Mouse (Mus musculus) midbrain, embryonic 13.5 days (tissue): ENCODE measurements around the gene Tmem30a. TPM values are rescaled to one million over a fixed set of nuclear protein-coding genes. Genes with fewer than 3 reads are reported as not detected.

Experiments
- ATAC-seq: fragments of 200-750 bp; cut with Nextera tagmentation; 2 replicates; pipeline ENCODE4 v1.8.0; 2017; ENCODE audit warnings: mild to moderate bottlenecking, moderate TSS enrichment, moderate library complexity
- H3K27ac ChIP-seq: fragments of 300-500 bp; sonication (generic); 2 replicates; pipeline ENCODE4 v1.5.1; 2015; ENCODE audit warnings: inconsistent platforms, mild to moderate bottlenecking, moderate library complexity
- H3K27me3 ChIP-seq: fragments of 300-500 bp; sonication (generic); 2 replicates; pipeline ENCODE4 v1.6.1; 2015; ENCODE audit warnings: mild to moderate bottlenecking, inconsistent platforms
- H3K36me3 ChIP-seq: fragments of 300-500 bp; sonication (generic); 2 replicates; pipeline ENCODE4 v1.6.1; 2015; ENCODE audit warnings: mild to moderate bottlenecking, inconsistent platforms
- H3K4me1 ChIP-seq: fragments of 300-500 bp; sonication (generic); replicated peaks from 2 replicates; pipeline ENCODE4 v1.6.1; 2015; ENCODE audit warnings: inconsistent platforms
- H3K4me2 ChIP-seq: fragments of 300-500 bp; sonication (generic); replicated peaks from 2 replicates; pipeline ENCODE4 v1.6.1; 2015; ENCODE audit warnings: moderate library complexity, mild to moderate bottlenecking, inconsistent platforms
- H3K4me3 ChIP-seq: fragments of 300-500 bp; sonication (generic); replicated peaks from 2 replicates; pipeline ENCODE4 v1.5.1; 2015; ENCODE audit warnings: mild to moderate bottlenecking, inconsistent platforms
- H3K9ac ChIP-seq: fragments of 300-500 bp; sonication (generic); replicated peaks from 2 replicates; pipeline ENCODE4 v1.6.1; 2015; ENCODE audit warnings: mild to moderate bottlenecking, inconsistent platforms
- H3K9me3 ChIP-seq: fragments of 300-500 bp; sonication (generic); 2 replicates; pipeline ENCODE4 v1.6.1; 2016; ENCODE audit warnings: mild to moderate bottlenecking, inconsistent platforms
- WGBS: fragments of 180-500 bp; shearing (Covaris S2); methylation state at CpG from one replicate; pipeline ENCODE4 v1.1.7; 2015; 5-methylcytosine and 5-hydroxymethylcytosine counted together
- polyA plus RNA-seq: library from polyadenylated mRNA; unstranded; fragments of >200 nt; fragmentation: Nextera tagmentation; extraction: Ambion mirVana; gene quantifications from 2 replicates; pipeline ENCODE4 v1.2.1, GENCODE M21; 2015

Tmem30a gene
- polyA plus RNA-seq, 1 experiment from 2014 or later: 109 TPM

DNA sequence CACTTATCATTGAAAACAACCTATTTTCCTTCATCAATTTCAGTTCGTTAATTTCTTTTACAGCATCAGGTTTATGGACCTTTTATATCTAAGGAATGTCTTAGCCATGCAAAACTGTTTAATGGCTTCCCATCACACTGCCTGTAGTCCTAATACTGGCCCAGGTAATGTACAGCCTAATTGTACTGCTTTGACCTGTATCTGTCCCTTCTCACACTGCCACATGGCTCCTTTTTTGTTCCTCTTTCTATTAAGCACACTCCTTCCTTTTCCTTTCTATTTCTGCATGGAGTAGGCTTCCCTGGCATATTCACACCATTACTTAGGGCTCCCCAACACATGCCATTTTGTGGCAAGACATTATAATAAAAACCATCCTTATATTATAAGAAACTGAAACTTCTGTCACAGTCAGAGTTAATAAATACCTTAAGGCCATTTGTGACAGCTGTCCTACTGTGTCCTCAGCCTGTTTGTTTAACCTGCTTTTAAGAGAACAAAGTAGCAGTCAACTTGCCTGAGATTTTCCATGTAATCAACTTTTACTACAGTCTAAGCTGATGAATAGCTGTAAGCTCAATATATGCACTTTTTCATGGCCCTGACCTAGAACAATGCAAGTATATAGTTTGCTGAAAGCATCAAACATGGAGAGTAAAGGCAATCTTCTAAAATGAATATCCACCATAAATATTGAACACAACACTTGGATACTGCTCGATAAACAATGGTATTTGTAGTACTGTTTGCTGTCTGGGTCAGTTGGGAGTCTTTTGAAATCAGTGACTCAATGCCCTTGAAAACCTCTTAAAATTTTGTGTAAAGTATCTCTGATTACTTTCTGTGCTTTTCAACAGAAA is 8.1 kb downstream of the Tmem30a start:
- Histone ChIP-seq H3K36me3 (no peaks in the 10 kb centered on the region), H3K9me3 (no peaks in the 10 kb centered on the region), H3K27me3 (no peaks in the 10 kb centered on the region), H3K4me1 (peaks cover 30% of the 10 kb centered on the region), H3K9ac (no peak overlapping the region), H3K27ac (no peak overlapping the region), H3K4me2 (no peak overlapping the region), H3K4me3 (no peak overlapping the region)
- 94% methylated on average over 2 of the region's 2 CpGs for WGBS
- no peak for ATAC-seq

GRCm38 (mm10) chr9:79784439-79784838 is 8.9 kb downstream of the Tmem30a start:
- Histone ChIP-seq H3K4me3 (no peak overlapping the region), H3K9ac (no peak overlapping the region), H3K4me2 (no peak overlapping the region), H3K27ac (no peak overlapping the region), H3K9me3 (no peaks in the 10 kb centered on the region), H3K36me3 (no peaks in the 10 kb centered on the region), H3K27me3 (no peaks in the 10 kb centered on the region), H3K4me1 (peaks cover 26% of the 10 kb centered on the region)
- 58% methylated on average over 3 of the region's 3 CpGs for WGBS
- no peak for ATAC-seq

DNA sequence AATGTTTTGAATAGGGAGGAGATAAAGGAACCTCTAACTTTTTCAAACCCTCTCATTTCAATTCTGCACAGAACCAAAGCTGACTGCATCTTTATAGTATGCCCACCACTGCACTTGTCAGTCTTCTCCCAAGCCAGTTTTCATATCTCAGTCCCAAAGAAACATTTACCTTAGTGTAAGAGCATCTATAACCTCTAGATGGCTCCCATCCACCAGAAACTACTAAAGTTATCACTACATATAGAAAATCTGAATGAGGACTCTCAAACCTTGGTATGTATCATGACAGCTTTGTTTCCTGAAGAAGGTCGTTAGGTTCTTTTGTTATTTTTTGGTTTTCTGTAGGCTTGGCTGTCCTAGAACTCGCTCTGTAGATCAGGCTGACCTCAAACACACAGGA is 14.0 kb downstream of the Tmem30a start:
- no peak overlapping the region for H3K4me2 ChIP-seq
- no peak for ATAC-seq

GRCm38 (mm10) chr9:79766991-79767545 is 26.2 kb downstream of the Tmem30a start:
- no peak for ATAC-seq

More for the DNA sequence above, 14.0 kb downstream of the Tmem30a start:
- H3K27ac ChIP-seq: no peak overlapping the region
- H3K9ac ChIP-seq: no peak overlapping the region
- no peaks in the 10 kb centered on the region for H3K27me3 ChIP-seq
- peaks cover 6% of the 10 kb centered on the region for H3K36me3 ChIP-seq
- peaks cover 4% of the 10 kb centered on the region for H3K4me1 ChIP-seq
- 80% methylated on average over 2 of the region's 2 CpGs for WGBS
- no peaks in the 10 kb centered on the region for H3K9me3 ChIP-seq
- no peak overlapping the region for H3K4me3 ChIP-seq

GRCm38 (mm10) chr9:79765329-79765728 is 28.0 kb downstream of the Tmem30a start:
- no peak overlapping the region for H3K27ac ChIP-seq
- H3K4me2 ChIP-seq: no peak overlapping the region
- H3K9me3 ChIP-seq: no peaks in the 10 kb centered on the region
- H3K36me3 ChIP-seq: peaks cover 1% of the 10 kb centered on the region; the same call in 1 of the 2 replicates
- no peak overlapping the region for H3K4me3 ChIP-seq
- 87% methylated on average over 4 of the region's 4 CpGs for WGBS
- peaks cover 2% of the 10 kb centered on the region; the same call in 1 of the 2 replicates for H3K4me1 ChIP-seq
- H3K27me3 ChIP-seq: no peaks in the 10 kb centered on the region
- no peak for ATAC-seq
- H3K9ac ChIP-seq: no peak overlapping the region

More at GRCm38 (mm10) chr9:79766991-79767545, 26.2 kb downstream of the Tmem30a start:
- 96% methylated on average over 5 of the region's 5 CpGs for WGBS
- peaks cover 9% of the 10 kb centered on the region; the same call in 1 of the 2 replicates for H3K36me3 ChIP-seq
- no peak overlapping the region for H3K27ac ChIP-seq
- H3K9me3 ChIP-seq: no peaks in the 10 kb centered on the region
- H3K4me2 ChIP-seq: no peak overlapping the region
- no peak overlapping the region for H3K4me3 ChIP-seq
- no peaks in the 10 kb centered on the region for H3K27me3 ChIP-seq
- no peak overlapping the region for H3K9ac ChIP-seq
- no peaks in the 10 kb centered on the region for H3K4me1 ChIP-seq

- ATAC-seq: no peak
- H3K4me1 ChIP-seq: peaks cover 19% of the 10 kb centered on the region
Observed at GRCm38 (mm10) chr9:79762519-79762918, 30.8 kb downstream of the Tmem30a start.

DNA sequence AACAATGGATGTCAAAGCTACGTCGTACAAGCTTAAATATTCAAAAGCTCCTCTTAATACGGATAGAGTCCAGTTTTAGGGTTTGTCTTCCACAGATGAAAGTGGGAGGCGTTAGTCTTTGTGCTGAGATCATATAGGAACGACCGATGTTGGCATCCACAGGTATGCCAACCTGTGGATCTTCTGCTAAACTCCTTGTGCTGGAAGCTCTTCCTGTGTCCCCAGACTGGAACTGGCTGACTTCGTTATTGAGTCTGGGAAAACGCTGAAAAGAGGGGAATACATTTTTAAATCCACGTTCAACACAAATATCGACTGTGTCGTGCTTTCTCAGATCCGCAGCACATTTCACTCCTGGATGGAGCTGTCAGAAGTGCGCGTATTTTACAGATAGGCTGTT is 33.2 kb downstream of the Tmem30a start:
- Histone ChIP-seq H3K36me3 (peaks cover 17% of the 10 kb centered on the region), H3K4me2 (peak overlapping the region; percentile 71), H3K27ac (peak overlapping the region; percentile 86), H3K4me3 (peak overlapping the region; percentile 68), H3K9me3 (no peaks in the 10 kb centered on the region), H3K4me1 (peaks cover 19% of the 10 kb centered on the region), H3K27me3 (no peaks in the 10 kb centered on the region), H3K9ac (peak overlapping the region; percentile 78)
- peak; percentile 67 for ATAC-seq
- 9% methylated on average over 14 of the region's 14 CpGs for WGBS

More at GRCm38 (mm10) chr9:79762519-79762918, 30.8 kb downstream of the Tmem30a start:
- Histone ChIP-seq H3K27ac (no peak overlapping the region), H3K4me2 (no peak overlapping the region), H3K27me3 (no peaks in the 10 kb centered on the region), H3K36me3 (peaks cover 4% of the 10 kb centered on the region), H3K4me3 (no peak overlapping the region), H3K9me3 (no peaks in the 10 kb centered on the region), H3K9ac (no peak overlapping the region)
- WGBS: 83% methylated on average over 6 of the region's 6 CpGs

DNA sequence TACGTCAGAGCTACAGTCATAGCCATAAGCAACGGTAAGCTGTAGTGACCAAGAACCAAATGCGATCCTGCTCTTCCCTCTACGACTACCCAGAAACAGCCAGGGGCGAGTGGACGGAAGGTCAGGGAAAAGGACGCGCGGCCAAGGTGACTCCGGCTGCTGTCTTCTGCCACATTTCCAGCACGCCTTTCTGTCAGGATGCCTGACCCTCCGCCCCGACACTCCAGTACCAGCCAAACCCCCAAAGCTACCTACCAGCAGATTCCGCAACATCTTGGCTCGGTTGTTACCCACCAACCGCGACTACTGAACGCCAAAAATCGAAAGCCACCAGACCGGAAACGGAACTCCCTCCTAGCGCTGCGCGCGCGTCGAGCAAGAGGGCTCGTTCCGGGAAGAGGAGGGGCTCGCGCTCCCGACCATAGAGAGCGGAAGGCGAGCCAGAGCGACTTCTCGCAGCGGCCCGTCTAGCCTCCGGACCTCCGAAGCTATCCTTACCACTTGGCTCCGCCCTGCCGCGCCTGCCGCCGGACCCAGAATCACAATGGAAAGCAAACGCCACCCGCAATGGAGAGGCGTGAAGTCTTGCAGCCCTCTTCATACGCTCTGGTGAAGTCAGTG is 33.8 kb downstream of the Tmem30a start, which contains the start of gene Cox7a2:
TSS of gene Cox7a2 (minus strand) at position 494 of the 621 bp plus-strand sequence.
- Histone ChIP-seq H3K9ac (peak within 1 kb of the TSS; percentile 78), H3K4me1 (peaks cover 19% of the 10 kb centered on the region), H3K27me3 (no peaks in the 10 kb centered on the region), H3K4me2 (peak within 1 kb of the TSS; percentile 71), H3K9me3 (no peaks in the 10 kb centered on the region), H3K4me3 (peak within 1 kb of the TSS; percentile 68), H3K36me3 (peaks cover 20% of the 10 kb centered on the region), H3K27ac (peak within 1 kb of the TSS; percentile 86)
- ATAC-seq: peak; percentile 100
- WGBS: under 1% methylated on average over 49 of the region's 49 CpGs

- H3K4me3 ChIP-seq: no peak overlapping the region
- no peak overlapping the region for H3K27ac ChIP-seq
- no peaks in the 10 kb centered on the region for H3K27me3 ChIP-seq
- H3K4me1 ChIP-seq: peaks cover 17% of the 10 kb centered on the region
- ATAC-seq: no peak
- WGBS: 89% methylated on average over 4 of the region's 4 CpGs
- no peak overlapping the region for H3K4me2 ChIP-seq
- no peaks in the 10 kb centered on the region for H3K9me3 ChIP-seq
- H3K9ac ChIP-seq: no peak overlapping the region
- H3K36me3 ChIP-seq: peaks cover 53% of the 10 kb centered on the region
Observed at GRCm38 (mm10) chr9:79755311-79755710, 38.0 kb downstream of the Tmem30a start.

GRCm38 (mm10) chr9:79751846-79752245 is 41.5 kb downstream of the Tmem30a start:
- Histone ChIP-seq H3K9me3 (no peaks in the 10 kb centered on the region), H3K4me1 (no peaks in the 10 kb centered on the region), H3K4me3 (no peak overlapping the region), H3K4me2 (no peak overlapping the region), H3K27ac (no peak overlapping the region), H3K27me3 (no peaks in the 10 kb centered on the region), H3K36me3 (peaks cover 45% of the 10 kb centered on the region), H3K9ac (no peak overlapping the region)
- WGBS: 82% methylated on average over 8 of the region's 8 CpGs
- no peak for ATAC-seq

DNA sequence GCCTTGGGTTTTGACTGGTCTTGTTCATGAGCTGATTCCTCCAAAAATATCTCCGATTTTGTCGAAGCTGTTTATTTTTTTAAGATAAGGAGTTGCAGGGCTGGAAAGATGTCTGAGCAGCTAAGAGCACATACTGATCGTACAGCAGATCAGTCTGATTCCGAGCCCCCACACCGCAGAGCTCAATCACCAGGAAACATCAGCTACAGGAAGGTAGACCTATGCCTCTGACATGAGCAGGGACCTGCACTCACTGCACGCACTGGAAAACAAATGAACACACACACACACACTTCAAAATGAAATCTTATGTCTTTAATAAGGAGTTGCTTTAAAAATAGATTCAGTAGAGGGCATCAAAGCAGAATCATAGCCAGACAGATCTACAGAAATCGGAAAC is 42.6 kb downstream of the Tmem30a start:
- Histone ChIP-seq H3K27me3 (no peaks in the 10 kb centered on the region), H3K4me2 (no peak overlapping the region), H3K4me1 (no peaks in the 10 kb centered on the region), H3K9ac (no peak overlapping the region), H3K4me3 (no peak overlapping the region), H3K27ac (no peak overlapping the region), H3K9me3 (no peaks in the 10 kb centered on the region), H3K36me3 (peaks cover 41% of the 10 kb centered on the region)
- 95% methylated on average over 7 of the region's 7 CpGs for WGBS
- ATAC-seq: no peak

- Histone ChIP-seq H3K4me2 (no peak overlapping the region), H3K36me3 (no peaks in the 10 kb centered on the region), H3K9ac (no peak overlapping the region), H3K9me3 (no peaks in the 10 kb centered on the region), H3K4me3 (no peak overlapping the region), H3K27me3 (no peaks in the 10 kb centered on the region), H3K27ac (no peak overlapping the region), H3K4me1 (no peaks in the 10 kb centered on the region)
- 30% methylated on average over 4 of the region's 4 CpGs for WGBS
- ATAC-seq: no peak
Observed at GRCm38 (mm10) chr9:79745036-79745435, 48.3 kb downstream of the Tmem30a start.
